Mouse (Mus musculus): ENCODE data around the gene Osbp.
A peak's percentile ranks its signal among the peaks of the same experiment; 100 is the strongest.
"Not testable (repeated sequence)": the region's sequence is repeated elsewhere in the genome, so short reads cannot be mapped to it uniquely, and the experiment has no call there.

Gene Osbp

GRCm38 (mm10) chr19:11965023-11965942 lies at the start of gene Osbp:
Gene Osbp, plus strand, starts transcription at chr19:11965941.
- DNase-seq (ENCODE audit: low spot score in 2 of 2): peak; percentile 96 to 98

- no peak for DNase-seq (ENCODE audit: low spot score in 2 of 2)
Measured at GRCm38 (mm10) chr19:11922068-11922467, 43.7 kb upstream of the Osbp start.

- not testable (repeated sequence) for DNase-seq (ENCODE audit: low spot score in 2 of 2)
Measured at GRCm38 (mm10) chr19:11922515-11922914, 43.2 kb upstream of the Osbp start.

- no peak for DNase-seq (ENCODE audit: low spot score in 2 of 2)
Measured at GRCm38 (mm10) chr19:11926380-11926779, 39.4 kb upstream of the Osbp start.

- DNase-seq (ENCODE audit: low spot score in 2 of 2): no peak
Measured at GRCm38 (mm10) chr19:11928025-11928748, 37.6 kb upstream of the Osbp start.

- DNase-seq (ENCODE audit: low spot score in 2 of 2): not testable (repeated sequence)
Measured at GRCm38 (mm10) chr19:11946460-11946859, 19.3 kb upstream of the Osbp start.

GRCm38 (mm10) chr19:11949878-11950277 lies 15.9 kb upstream of the Osbp start:
- DNase-seq (ENCODE audit: low spot score in 2 of 2): no peak

- DNase-seq (ENCODE audit: low spot score in 2 of 2): no peak
Measured at GRCm38 (mm10) chr19:11950747-11951146, 15.0 kb upstream of the Osbp start.

GRCm38 (mm10) chr19:11954206-11954605 lies 11.5 kb upstream of the Osbp start:
- DNase-seq (ENCODE audit: low spot score in 2 of 2): no peak

GRCm38 (mm10) chr19:11956636-11957035 lies 9.1 kb upstream of the Osbp start:
- DNase-seq (ENCODE audit: low spot score in 2 of 2): no peak

- DNase-seq (ENCODE audit: low spot score in 2 of 2): no peak
Measured at GRCm38 (mm10) chr19:11957396-11957795, 8.3 kb upstream of the Osbp start.

GRCm38 (mm10) chr19:11957846-11958245 lies 7.9 kb upstream of the Osbp start:
- no peak for DNase-seq (ENCODE audit: low spot score in 2 of 2)

GRCm38 (mm10) chr19:11964266-11964665 lies 1.5 kb upstream of the Osbp start:
- no peak for DNase-seq (ENCODE audit: low spot score in 2 of 2)

GRCm38 (mm10) chr19:11966201-11966636 lies 478 bp downstream of the Osbp start:
- DNase-seq (ENCODE audit: low spot score in 2 of 2): peak; percentile 51 to 68

GRCm38 (mm10) chr19:11969155-11970050 lies 3.7 kb downstream of the Osbp start:
- DNase-seq (ENCODE audit: low spot score in 2 of 2): no peak

GRCm38 (mm10) chr19:11973511-11974222 lies 7.9 kb downstream of the Osbp start:
- DNase-seq (ENCODE audit: low spot score in 2 of 2): peak in 1 of 2 experiments; percentile 27

- DNase-seq (ENCODE audit: low spot score in 2 of 2): no peak
Measured at GRCm38 (mm10) chr19:11974223-11974540, 8.4 kb downstream of the Osbp start.

- no peak for DNase-seq (ENCODE audit: low spot score in 2 of 2)
Measured at GRCm38 (mm10) chr19:11975683-11976082, 9.9 kb downstream of the Osbp start.

GRCm38 (mm10) chr19:11977363-11977762 lies 11.6 kb downstream of the Osbp start:
- DNase-seq (ENCODE audit: low spot score in 2 of 2): no peak

GRCm38 (mm10) chr19:11980471-11980870 lies 14.7 kb downstream of the Osbp start:
- DNase-seq (ENCODE audit: low spot score in 2 of 2): no peak

- DNase-seq (ENCODE audit: low spot score in 2 of 2): not testable (repeated sequence)
Measured at GRCm38 (mm10) chr19:11984614-11985013, 18.9 kb downstream of the Osbp start.
